11 mouse cellular contexts compared by ENCODE assay signal in genomic region chr7:138497202-138497601, GRCm38 (mm10).
A peak's percentile ranks its signal among the peaks of the same experiment; 100 is the strongest.
DNase-seq lines count a peak whose midpoint lies in the region; TF ChIP-seq lines count a peak whose summit lies in the region.
"Had no signal": no experiment of that assay in that cellular context is flagged by ENCODE, and none has a peak within 500 bp of the region (broad histone marks: within the 10 kb centered on the region; RNA-seq: fewer than 3 reads in every experiment).

No protein-coding gene starts in this region.

- no peaks in the 10 kb centered on the region for H3K4me1 ChIP-seq in cerebellum, adult 2 months (ENCODE audit: control insufficient read depth, insufficient read depth, low read length)
- peaks cover 7% of the 10 kb centered on the region; the same call in 1 of the 2 replicates for H3K4me1 ChIP-seq in E14TG2a.4 (replicated peaks; ENCODE audit: low read depth, low read length)
- no peaks in the 10 kb centered on the region for H3K4me1 ChIP-seq in embryonic facial prominence, embryonic 10.5 days
- H3K4me1 ChIP-seq: heart, embryonic 12.5 days; neural tube, embryonic 12.5 days had no signal

- no peak for TF ChIP-seq POLR2A in cerebellum, adult 2 months (IDR thresholded peaks at IDR 0.05; ENCODE audit: borderline replicate concordance, insufficient read depth, low read length)

- WGBS in cerebellum, adult 2 months = 64% methylated on average over 6 of the region's 6 CpGs
- 56% methylated on average over 6 of the region's 6 CpGs for WGBS in embryonic facial prominence, embryonic 10.5 days

- no peak overlapping the region for H3K4me3 ChIP-seq in cerebellum, adult 2 months (replicated peaks; ENCODE audit: insufficient read depth, low read depth, low read length)
- no peak overlapping the region for H3K4me3 ChIP-seq in E14TG2a.4 (replicated peaks; ENCODE audit: low read length)
- H3K4me3 ChIP-seq in embryonic facial prominence, embryonic 10.5 days = no peak overlapping the region
- H3K4me3 ChIP-seq: heart, embryonic 12.5 days; lung, embryonic 15.5 days; neural tube, embryonic 12.5 days had no signal

- no peaks in the 10 kb centered on the region for H3K27me3 ChIP-seq in cerebellum, adult 2 months (ENCODE audit: control insufficient read depth, insufficient read depth, low read length)
- no peaks in the 10 kb centered on the region for H3K27me3 ChIP-seq in E14TG2a.4 (ENCODE audit: insufficient read depth, low read length)
- H3K27me3 ChIP-seq in embryonic facial prominence, embryonic 10.5 days (replicated peaks; ENCODE audit: low read depth, poor library complexity, severe bottlenecking) = no peaks in the 10 kb centered on the region
- H3K27me3 ChIP-seq: heart, embryonic 12.5 days; lung, embryonic 15.5 days; neural tube, embryonic 12.5 days had no signal

- no peaks in the 10 kb centered on the region for H3K9me3 ChIP-seq in E14TG2a.4 (ENCODE audit: low read length)
- H3K9me3 ChIP-seq in embryonic facial prominence, embryonic 10.5 days = no peaks in the 10 kb centered on the region
- H3K9me3 ChIP-seq: heart, embryonic 12.5 days; lung, embryonic 15.5 days; neural tube, embryonic 12.5 days had no signal

- DNase-seq in cerebellum, postnatal 10 days = peak; percentile 47 to 49
- no peak for DNase-seq in cerebellum, adult 2 months
- DNase-seq in layer of hippocampus, adult 11-12 months (ENCODE audit: low spot score) = peak; percentile 17
- no peak for DNase-seq in layer of hippocampus, adult 9-10 months (ENCODE audit: low spot score)
- peak; percentile 19 for DNase-seq in embryonic facial prominence, embryonic 10.5 days (ENCODE audit: low spot score)
- no peak for DNase-seq in ovary, postnatal 36 days (ENCODE audit: low spot score)
- no peak for DNase-seq in heart, adult 8-10 months (ENCODE audit: low spot score)

- no peak overlapping the region for H3K27ac ChIP-seq in cerebellum, adult 2 months (ENCODE audit: insufficient read depth, low read length)
- H3K27ac ChIP-seq in embryonic facial prominence, embryonic 10.5 days (replicated peaks) = no peak overlapping the region
- H3K27ac ChIP-seq: lung, embryonic 15.5 days; neural tube, embryonic 12.5 days had no signal

- no peak for TF ChIP-seq CTCF in cerebellum, adult 2 months (IDR thresholded peaks at IDR 0.05; ENCODE audit: borderline replicate concordance, insufficient read depth, low read depth, low read length)
- peak; percentile 46 for TF ChIP-seq CTCF in E14TG2a.4 (conservative IDR thresholded peaks at IDR 0.05; ENCODE audit: low read length)

- no peaks in the 10 kb centered on the region for H3K36me3 ChIP-seq in E14TG2a.4 (ENCODE audit: insufficient read depth, low read length)
- no peaks in the 10 kb centered on the region for H3K36me3 ChIP-seq in embryonic facial prominence, embryonic 10.5 days (replicated peaks)
- H3K36me3 ChIP-seq: heart, embryonic 12.5 days; lung, embryonic 15.5 days; neural tube, embryonic 12.5 days had no signal

Comparison
In these comparisons a context has a peak if more than half of its experiments do, and no peak if none do; other contexts are left out.
1. DNase-seq: peak in cerebellum, postnatal 10 days (2 of 2), layer of hippocampus, adult 11-12 months (single experiment) and embryonic facial prominence, embryonic 10.5 days (single experiment); none in cerebellum, adult 2 months (0 of 2), layer of hippocampus, adult 9-10 months (single experiment), ovary, postnatal 36 days (single experiment) and heart, adult 8-10 months (single experiment).